Mouse (Mus musculus) liver, embryonic 14.5 days (tissue): Measurements from ENCODE around the gene Chac1.

ENCODE experiments used
- CTCF ChIP-seq: IDR thresholded peaks from 2 replicates; pipeline ENCODE4 v1.5.1; 2016; ENCODE audit warnings: antibody characterized with exemption, low read depth, control low read depth
- EP300 ChIP-seq: IDR thresholded peaks from 2 replicates; pipeline ENCODE4 v1.6.1; 2016; ENCODE audit warnings: antibody characterized with exemption, low read depth

DNA sequence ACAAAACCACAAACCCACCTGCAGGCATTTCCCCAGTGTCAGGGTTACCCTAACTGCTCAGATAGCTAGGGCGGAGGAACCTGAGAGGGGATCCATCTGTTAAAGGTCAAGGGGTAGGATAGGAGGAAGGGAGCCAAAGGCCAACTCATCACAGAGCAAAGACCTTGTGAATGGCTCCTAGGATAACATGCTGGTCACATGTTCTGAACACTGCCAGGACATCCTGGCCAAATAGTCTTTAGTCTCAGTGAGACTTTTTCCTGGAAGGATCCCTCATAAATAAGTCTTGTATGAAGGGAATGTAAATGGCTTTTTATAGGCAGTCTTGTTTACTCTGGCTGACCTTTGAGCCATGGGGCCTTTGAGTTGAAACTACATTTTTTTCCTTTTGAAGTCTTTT is 47.6 kb downstream of the Chac1 start:
- TF ChIP-seq CTCF (no peak), EP300 (no peak)
